Mouse (Mus musculus) CH12.LX (cell line): ENCODE measurements around the gene Phex.

Experiments
- EP300 ChIP-seq: IDR thresholded peaks from 2 replicates; pipeline ENCODE4 v1.6.1; 2011; ENCODE audit warnings: low read length, improper control_type of control experiment
- MYC ChIP-seq: IDR thresholded peaks from 2 replicates; pipeline ENCODE4 v1.6.1; 2011; ENCODE audit warnings: low read depth, mild to moderate bottlenecking, improper control_type of control experiment, low read length
- TCF12 ChIP-seq: IDR thresholded peaks from 2 replicates; pipeline ENCODE4 v1.6.1; 2014; ENCODE audit warnings: low read depth, mild to moderate bottlenecking, inconsistent platforms, low read length, improper control_type of control experiment

GRCm38 (mm10) chrX:157334726-157335125 lies 80.4 kb downstream of the Phex start:
- no peak for TF ChIP-seq EP300
- no peak for TF ChIP-seq MYC
- TF ChIP-seq TCF12 = no peak
